Mouse (Mus musculus) c-Kit-positive CD71-positive TER-119-positive erythroid progenitor cells, embryonic 14.5 days (primary cell): ENCODE measurements at regions not wholly inside any gene's neighbourhood (a gene's known extent, or its start where the extent isn't known, plus 50 kb on each side); places are given as distances from the start of the nearest gene placed in this dataset.

Experiments
- DNase-seq: peaks from one replicate; pipeline ENCODE4 v3.0.0-alpha.2; 2013; ENCODE audit warnings: low spot score

- no peak for DNase-seq
Measured at GRCm38 (mm10) chr13:4662336-4663101, 53.5 kb upstream of the Akr1e1 start.
